Mouse (Mus musculus) liver, postnatal 0 days (tissue): Measurements from ENCODE around the gene Mbd6.

Experiments
- CTCF ChIP-seq: sonication (generic); IDR thresholded peaks from 2 replicates; pipeline ENCODE4 v1.5.1; 2016; ENCODE audit warnings: antibody characterized with exemption, low read depth
- EP300 ChIP-seq: IDR thresholded peaks from 2 replicates; pipeline ENCODE4 v1.6.1; 2016; ENCODE audit warnings: antibody characterized with exemption, low read depth, mild to moderate bottlenecking

DNA sequence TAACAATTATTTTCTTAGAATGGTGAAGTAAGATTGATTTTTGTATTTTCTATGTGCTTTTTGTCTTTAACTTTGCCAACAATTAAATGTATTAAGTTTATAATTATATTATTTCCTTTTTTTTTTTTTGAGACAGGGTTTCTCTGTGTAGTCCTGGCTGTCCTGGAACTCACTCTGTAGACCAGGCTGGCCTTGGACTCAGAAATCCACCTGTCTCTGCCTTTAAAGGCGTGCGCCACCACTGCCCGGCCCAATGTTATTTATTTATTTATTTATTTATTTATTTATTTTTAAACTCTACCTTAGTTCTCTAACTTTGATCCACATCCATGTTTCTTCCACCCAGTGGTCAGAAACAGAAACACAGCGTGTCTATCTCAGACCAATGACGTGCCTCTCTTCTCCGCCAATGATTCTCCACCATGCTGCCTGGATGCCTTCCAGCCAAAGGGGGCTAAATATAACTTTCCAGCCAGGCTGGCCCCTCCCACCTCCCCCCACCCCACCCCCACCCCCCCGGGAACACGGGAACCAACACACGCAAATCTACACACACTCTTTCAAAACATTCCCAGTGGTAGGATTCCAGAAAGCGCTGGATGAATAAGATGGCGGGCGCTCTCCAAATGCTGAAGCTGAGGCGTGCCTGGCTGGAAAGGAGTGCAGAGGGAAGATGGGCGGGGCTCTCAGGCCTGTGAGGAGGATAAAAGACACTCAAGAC is 33.0 kb downstream of the Mbd6 start:
- TF ChIP-seq CTCF, result 0 out of 2 replicates have a peak, but pooled peaks have one; percentile 15
- no peak for TF ChIP-seq EP300
